Mouse (Mus musculus): Measurements from ENCODE around the gene Olfr694.
"Not testable (repeated sequence)": the region's sequence is repeated elsewhere in the genome, so short reads cannot be mapped to it uniquely, and the experiment has no call there.

The Olfr694 gene

GRCm38 (mm10) chr7:106691714-106692113 lies at the start of gene Olfr694:
Gene Olfr694 (minus strand): TSS chr7:106691814.
- DNase-seq (ENCODE audit: low read depth, low spot score): no peak

- no peak for DNase-seq (ENCODE audit: low read depth, low spot score)
These were observed 45.4 kb upstream of the Olfr694 start for GRCm38 (mm10) chr7:106737028-106737427.

- no peak for DNase-seq (ENCODE audit: low read depth, low spot score)
These were observed 42.1 kb upstream of the Olfr694 start for GRCm38 (mm10) chr7:106733717-106734116.

GRCm38 (mm10) chr7:106725654-106726053 lies 34.0 kb upstream of the Olfr694 start:
- not testable (repeated sequence) for DNase-seq (ENCODE audit: low read depth, low spot score)

GRCm38 (mm10) chr7:106716296-106716695 lies 24.7 kb upstream of the Olfr694 start, which contains the start of gene Olfr695:
Gene Olfr695 (minus strand): TSS chr7:106716396.
- DNase-seq (ENCODE audit: low read depth, low spot score): no peak

GRCm38 (mm10) chr7:106711463-106711862 lies 19.8 kb upstream of the Olfr694 start:
- no peak for DNase-seq (ENCODE audit: low read depth, low spot score)

GRCm38 (mm10) chr7:106707705-106708104 lies 16.1 kb upstream of the Olfr694 start:
- DNase-seq (ENCODE audit: low read depth, low spot score): not testable (repeated sequence)

GRCm38 (mm10) chr7:106696891-106697290 lies 5.3 kb upstream of the Olfr694 start:
- no peak for DNase-seq (ENCODE audit: low read depth, low spot score)

- no peak for DNase-seq (ENCODE audit: low read depth, low spot score)
These were observed 1.4 kb upstream of the Olfr694 start for GRCm38 (mm10) chr7:106692976-106693375.

- DNase-seq (ENCODE audit: low read depth, low spot score): no peak
These were observed 6.2 kb downstream of the Olfr694 start for GRCm38 (mm10) chr7:106685382-106685781.

GRCm38 (mm10) chr7:106680484-106680883 lies 11.1 kb downstream of the Olfr694 start, which contains the start of gene Olfr693:
Gene Olfr693 (minus strand): TSS chr7:106680584.
- no peak for DNase-seq (ENCODE audit: low read depth, low spot score)

- no peak for DNase-seq (ENCODE audit: low read depth, low spot score)
These were observed 39.3 kb downstream of the Olfr694 start for GRCm38 (mm10) chr7:106652344-106652652.

- DNase-seq (ENCODE audit: low read depth, low spot score): no peak
These were observed 39.9 kb downstream of the Olfr694 start for GRCm38 (mm10) chr7:106651555-106652343.

- no peak for DNase-seq (ENCODE audit: low read depth, low spot score)
These were observed 41.8 kb downstream of the Olfr694 start for GRCm38 (mm10) chr7:106649774-106650173.

GRCm38 (mm10) chr7:106645261-106645660 lies 46.4 kb downstream of the Olfr694 start:
- DNase-seq (ENCODE audit: low read depth, low spot score): no peak

- DNase-seq (ENCODE audit: low read depth, low spot score): no peak
These were observed 47.3 kb downstream of the Olfr694 start for GRCm38 (mm10) chr7:106644222-106644870.

- DNase-seq (ENCODE audit: low read depth, low spot score): no peak
These were observed 50.8 kb downstream of the Olfr694 start for GRCm38 (mm10) chr7:106640839-106641238.

- no peak for DNase-seq (ENCODE audit: low read depth, low spot score)
These were observed 56.1 kb downstream of the Olfr694 start for GRCm38 (mm10) chr7:106635560-106635959.

Measured in retina, adult 2 months (tissue).